Mouse (Mus musculus) olfactory bulb, adult 2 months (tissue): ENCODE results near the gene Sec14l3.

ENCODE experiments used
- CTCF ChIP-seq: fragments of 200-500 bp; IDR thresholded peaks from 2 replicates; pipeline ENCODE4 v1.5.1; 2012; ENCODE audit warnings: low read depth, mild to moderate bottlenecking, low read length, moderate library complexity; ENCODE audit not compliant: insufficient read depth
- POLR2A ChIP-seq: fragments of 200-500 bp; IDR thresholded peaks from 2 replicates; pipeline ENCODE4 v1.6.1; 2012; ENCODE audit warnings: mild to moderate bottlenecking, low read depth, low read length, moderate library complexity; ENCODE audit not compliant: insufficient read depth

GRCm38 (mm10) chr11:4127059-4127458 lies 62.4 kb downstream of the Sec14l3 start:
- TF ChIP-seq CTCF = no peak
- no peak for TF ChIP-seq POLR2A
